Mouse (Mus musculus): Measurements from ENCODE around the gene Znrf4.

- TF ChIP-seq POLR2A (IDR thresholded peaks at IDR 0.05; ENCODE audit: control insufficient read depth, extremely low read depth, insufficient read depth, low read length, poor library complexity) (no peak), CTCF (IDR thresholded peaks at IDR 0.05; ENCODE audit: borderline replicate concordance, control insufficient read depth, extremely low read depth, insufficient read depth, low read length, poor library complexity) (no peak)
Measured at GRCm38 (mm10) chr17:56463500-56463899, 48.7 kb downstream of the Znrf4 start.

All from thymus, adult 2 months (tissue).